Mouse (Mus musculus) ES-CJ7 (cell line): ENCODE measurements at regions not wholly inside any gene's neighbourhood (a gene's known extent, or its start where the extent isn't known, plus 50 kb on each side); places are given as distances from the start of the nearest gene placed in this dataset.
A peak's percentile ranks its signal among the peaks of the same experiment; 100 is the strongest.

Experiments used
- DNase-seq: peaks from one replicate; pipeline ENCODE4 v3.0.0; 2011; ENCODE audit warnings: low read depth, low spot score

DNA sequence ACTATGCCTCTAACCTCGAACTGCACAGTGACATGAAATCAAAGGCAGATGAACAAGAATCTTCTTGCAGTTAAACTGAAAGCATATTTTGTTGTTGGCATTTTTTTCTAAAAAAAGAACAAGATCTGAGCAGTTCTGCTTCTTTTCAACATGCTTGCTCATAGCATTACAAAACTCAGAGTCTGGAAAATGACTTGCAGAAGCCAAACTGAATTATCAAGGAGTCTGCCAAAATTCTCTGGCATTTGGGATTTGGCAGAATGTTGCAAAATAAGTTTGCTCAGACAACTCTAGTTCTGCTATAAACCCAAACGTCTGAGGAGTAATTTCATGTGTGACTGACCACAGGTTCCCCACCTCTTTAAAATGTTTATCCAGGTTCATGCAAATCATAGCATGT is 907.3 kb upstream of the Gm37988 start:
- DNase-seq = no peak

- DNase-seq = no peak
Measured at GRCm38 (mm10) chr1:3903432-3903831, 904.3 kb upstream of the Gm37988 start.

GRCm38 (mm10) chr1:3912499-3912898 is 895.2 kb upstream of the Gm37988 start:
- DNase-seq = no peak

DNA sequence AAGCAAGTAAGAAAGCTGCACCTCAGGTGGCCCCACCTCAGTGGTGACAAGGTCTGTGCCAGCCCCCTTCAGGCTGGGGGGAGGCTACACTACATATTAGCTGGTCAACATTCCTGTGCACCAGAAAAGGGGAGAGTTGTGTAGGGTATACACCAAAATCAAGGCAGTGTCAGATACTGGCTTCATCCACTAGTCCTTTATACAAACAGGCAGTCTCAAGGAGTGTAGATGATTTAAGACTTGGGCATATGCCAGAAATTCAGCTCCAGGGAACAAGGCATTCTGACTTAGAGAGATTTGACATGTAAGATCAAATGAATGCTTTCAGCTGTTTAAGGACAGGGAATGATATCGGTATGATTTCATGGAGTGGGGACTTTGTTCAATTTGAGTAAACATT is 894.1 kb upstream of the Gm37988 start:
- peak; percentile 27 for DNase-seq
